Mouse (Mus musculus): ENCODE measurements at regions not wholly inside any gene's neighbourhood (a gene's known extent, or its start where the extent isn't known, plus 50 kb on each side); places are given as distances from the start of the nearest gene placed in this dataset.

- DNase-seq (ENCODE audit: low spot score), result no peak
Observed at GRCm38 (mm10) chr16:77459651-77460050, 142.2 kb downstream of the Gm11146 start.

GRCm38 (mm10) chr16:77444647-77445046 lies 157.2 kb downstream of the Gm11146 start:
- DNase-seq (ENCODE audit: low spot score), result no peak

- no peak for DNase-seq (ENCODE audit: low spot score)
Observed at GRCm38 (mm10) chr16:77444006-77444405, 157.9 kb downstream of the Gm11146 start.

DNA sequence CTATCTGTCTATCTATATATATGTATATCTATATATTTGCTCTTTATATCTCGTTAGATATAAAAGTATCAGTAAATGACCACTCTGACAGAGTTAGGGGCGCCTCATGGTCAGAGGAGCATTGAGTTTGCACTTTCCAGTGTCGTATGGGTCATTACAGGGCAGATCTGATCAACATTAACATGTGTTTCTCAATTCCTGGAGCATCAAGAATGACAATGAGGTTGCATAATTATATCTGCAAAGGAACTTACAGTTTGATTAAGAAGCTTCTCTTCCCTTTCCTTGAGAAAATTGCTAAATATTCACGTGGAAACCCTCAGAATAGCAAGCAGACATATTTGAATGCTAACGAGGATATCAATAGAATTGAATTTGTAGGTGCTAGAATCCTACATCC lies 158.6 kb downstream of the Gm11146 start:
- no peak for DNase-seq (ENCODE audit: low spot score)

- DNase-seq (ENCODE audit: low spot score), result no peak
Observed at GRCm38 (mm10) chr16:77442866-77443265, 159.0 kb downstream of the Gm11146 start.

DNA sequence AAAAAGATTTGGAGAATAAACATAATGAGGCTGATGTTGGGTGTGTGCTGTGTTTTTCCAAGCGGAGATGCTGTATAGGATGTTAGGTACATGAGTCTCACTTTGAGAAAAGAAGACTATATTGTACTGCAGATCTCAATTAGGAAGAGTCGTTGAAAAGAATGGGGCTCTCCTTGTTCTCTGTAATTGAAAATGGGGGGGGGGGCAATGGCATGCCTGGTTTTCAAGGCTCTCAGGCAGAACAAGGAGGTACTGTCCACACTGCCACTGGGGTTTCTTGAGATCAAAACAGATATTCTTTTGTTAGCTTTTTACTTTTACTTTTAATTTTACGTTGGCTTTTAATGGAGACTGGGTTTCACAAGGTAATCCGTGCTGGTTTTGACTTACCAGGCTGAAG lies 170.5 kb downstream of the Gm11146 start:
- DNase-seq (ENCODE audit: low spot score), result no peak

- no peak for DNase-seq (ENCODE audit: low spot score)
Observed at GRCm38 (mm10) chr16:77422385-77423363, 179.2 kb downstream of the Gm11146 start.

DNA sequence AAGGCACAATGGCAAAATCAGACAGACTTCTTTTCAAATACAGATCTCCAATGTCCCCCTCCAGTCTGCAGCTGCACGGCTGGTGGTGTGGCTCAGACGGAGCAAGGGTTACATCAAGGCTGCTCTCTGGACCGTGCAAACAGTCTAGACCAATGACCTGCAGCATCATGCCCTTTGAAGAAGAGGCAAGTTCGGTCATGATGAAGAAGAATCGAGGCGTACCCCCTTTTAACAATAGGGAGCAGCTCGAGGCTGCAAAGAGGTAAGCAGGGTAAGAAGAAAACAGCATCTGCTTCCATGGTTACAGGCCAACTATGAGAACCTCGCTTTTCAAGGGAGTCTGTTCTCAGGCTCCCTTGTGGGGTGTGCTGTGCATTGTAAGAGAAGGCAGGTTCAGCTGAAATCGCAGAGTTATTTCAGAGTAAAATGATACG lies 180.3 kb downstream of the Gm11146 start:
- DNase-seq (ENCODE audit: low spot score), result no peak

DNA sequence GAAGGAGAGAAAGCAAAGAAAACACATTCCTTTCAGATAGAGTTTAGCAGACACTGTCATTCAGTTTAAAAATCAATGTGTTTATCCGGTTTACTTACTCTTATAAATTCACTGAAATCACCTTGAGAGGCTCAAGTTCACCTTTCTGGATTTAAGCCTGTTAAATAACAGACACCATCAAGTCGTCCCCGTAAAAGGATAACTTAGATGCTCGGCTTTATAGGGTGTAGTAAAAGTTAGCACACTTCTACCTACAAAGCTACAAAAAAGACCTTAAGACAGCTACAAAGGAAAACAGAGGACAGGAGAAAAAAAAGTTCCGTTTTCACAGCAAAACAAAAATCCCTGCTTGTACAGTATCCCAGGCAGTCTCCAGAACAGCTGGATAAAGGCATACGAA lies 180.9 kb downstream of the Gm11146 start:
- no peak for DNase-seq (ENCODE audit: low spot score)

DNA sequence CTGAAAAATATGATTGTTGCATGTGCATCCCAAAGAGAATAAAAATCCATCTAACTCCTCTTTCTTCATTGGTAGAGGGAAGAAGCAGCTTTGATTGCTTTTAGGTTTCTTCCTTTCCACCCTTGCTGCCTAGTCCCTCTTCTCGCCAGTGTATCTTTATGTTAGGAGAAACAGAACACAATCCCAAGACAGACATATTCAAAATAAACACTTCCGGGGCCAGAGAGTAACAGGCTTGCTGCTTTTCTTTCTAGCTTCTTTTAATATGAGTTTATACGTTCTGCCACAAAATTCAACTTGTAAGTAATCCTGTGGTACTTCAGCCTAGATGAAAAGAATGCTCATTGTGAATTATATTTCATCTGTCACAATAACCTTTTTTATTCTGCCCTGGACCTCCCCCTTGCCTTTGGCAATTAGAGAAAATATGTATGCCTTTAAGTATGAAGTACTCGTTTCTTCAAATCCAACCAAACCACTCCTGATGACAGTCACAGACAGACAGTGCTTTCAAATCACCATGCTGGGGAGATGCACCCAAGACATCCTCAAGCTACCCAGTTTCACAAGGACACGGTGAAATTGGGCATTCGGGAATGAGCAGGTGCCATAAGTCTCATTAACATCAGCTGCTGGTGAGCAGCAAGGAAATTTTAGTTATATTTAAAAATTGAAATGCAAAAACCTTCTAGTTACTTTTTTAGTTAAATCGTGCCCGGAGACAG lies 181.6 kb downstream of the Gm11146 start:
- no peak for DNase-seq (ENCODE audit: low spot score)

GRCm38 (mm10) chr16:77419116-77419735 lies 182.7 kb downstream of the Gm11146 start:
- DNase-seq (ENCODE audit: low spot score), result no peak

GRCm38 (mm10) chr16:77418486-77418885 lies 183.4 kb downstream of the Gm11146 start:
- DNase-seq (ENCODE audit: low spot score), result no peak

- DNase-seq (ENCODE audit: low spot score), result no peak
Observed at GRCm38 (mm10) chr16:77417791-77418190, 184.1 kb downstream of the Gm11146 start.

GRCm38 (mm10) chr16:77414562-77414961 lies 187.3 kb downstream of the Gm11146 start:
- DNase-seq (ENCODE audit: low spot score), result no peak

DNA sequence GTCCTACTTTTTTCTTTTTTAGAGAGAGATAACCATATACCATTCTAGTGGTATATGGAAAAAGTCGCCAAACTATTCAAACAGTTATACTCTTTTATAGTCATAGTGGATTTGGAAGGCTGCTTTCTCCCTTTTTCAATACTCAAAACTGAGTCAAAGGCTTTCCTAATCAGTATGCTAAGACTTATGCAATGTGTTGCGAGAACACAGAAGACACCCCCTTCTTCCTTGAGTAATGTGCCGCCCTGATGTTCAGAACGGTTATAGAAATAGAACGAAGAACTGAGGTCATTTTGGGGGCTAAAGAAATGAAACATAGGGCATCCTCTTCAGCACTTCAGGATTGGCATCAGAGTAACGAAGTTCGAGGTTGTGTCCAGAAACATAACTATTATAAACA lies 192.7 kb downstream of the Gm11146 start:
- DNase-seq (ENCODE audit: low spot score), result no peak

DNA sequence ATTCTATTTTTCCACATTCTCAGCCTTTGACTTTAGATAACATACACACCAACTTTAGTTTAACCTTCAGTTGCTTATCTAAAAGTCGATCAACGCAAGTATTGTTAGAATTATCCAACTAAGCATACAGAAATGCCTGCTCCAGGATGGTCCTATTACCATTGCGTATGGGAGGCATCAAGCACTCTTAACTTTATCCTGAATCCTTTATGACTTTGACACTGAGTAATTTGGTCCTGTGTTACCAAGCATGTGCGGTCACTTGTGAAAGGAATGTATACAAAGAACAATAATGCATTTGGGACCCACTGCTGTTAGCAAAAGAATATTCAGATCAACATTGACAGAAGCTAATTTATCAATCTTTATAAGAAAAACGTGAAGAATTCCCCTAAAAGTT lies 194.9 kb downstream of the Gm11146 start:
- no peak for DNase-seq (ENCODE audit: low spot score)

DNA sequence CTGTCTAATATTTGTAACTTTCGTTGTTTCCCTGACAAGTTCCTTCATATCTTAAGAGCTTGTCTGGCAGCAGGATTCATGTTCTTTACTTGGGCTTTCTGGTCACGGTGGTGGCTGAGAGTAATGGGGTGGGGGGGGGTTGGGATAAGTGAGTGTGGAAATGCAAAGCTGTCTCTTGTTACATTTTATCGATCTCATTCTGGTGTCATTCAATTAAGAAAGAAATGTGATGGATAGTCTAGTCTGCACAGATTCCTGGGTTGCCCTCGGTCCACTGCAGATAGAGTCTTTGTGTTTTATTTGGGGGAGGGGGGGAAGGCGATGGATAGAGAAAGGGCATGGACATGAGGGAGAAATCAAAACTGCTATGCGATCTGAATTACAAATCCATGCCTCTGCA lies 196.0 kb downstream of the Gm11146 start:
- no peak for DNase-seq (ENCODE audit: low spot score)

DNA sequence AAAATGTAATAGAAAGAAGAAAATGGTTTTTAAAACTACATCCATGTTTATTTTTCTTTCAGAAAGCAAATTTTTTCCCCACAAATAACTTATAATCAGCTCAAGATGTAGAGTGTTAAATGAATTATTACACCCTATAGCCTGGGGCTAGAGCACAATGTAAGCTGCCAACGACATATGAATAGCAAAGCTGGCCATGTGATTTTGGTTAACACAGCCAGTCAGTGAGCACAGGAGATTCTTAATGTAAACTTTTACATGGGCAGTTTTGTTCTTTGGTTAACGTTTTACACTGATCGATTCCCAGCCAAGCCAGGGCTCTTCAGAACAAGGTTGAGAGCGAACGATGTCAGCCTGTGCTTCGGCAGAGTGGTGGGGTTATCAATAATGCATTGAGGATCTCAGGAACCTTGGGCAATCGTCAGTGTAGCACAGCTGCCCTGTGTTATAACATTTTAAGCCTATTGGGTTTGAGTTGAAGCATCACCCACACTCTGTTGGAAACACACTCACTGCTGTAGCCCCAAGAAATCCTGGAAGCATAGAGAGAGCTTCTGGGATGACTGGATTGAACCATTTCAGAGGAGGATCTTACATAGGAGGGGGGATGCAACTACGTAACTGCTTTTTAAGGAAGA lies 196.6 kb downstream of the Gm11146 start:
- no peak for DNase-seq (ENCODE audit: low spot score)

- no peak for DNase-seq (ENCODE audit: low spot score)
Observed at GRCm38 (mm10) chr16:77402711-77403280, 199.1 kb downstream of the Gm11146 start.

DNA sequence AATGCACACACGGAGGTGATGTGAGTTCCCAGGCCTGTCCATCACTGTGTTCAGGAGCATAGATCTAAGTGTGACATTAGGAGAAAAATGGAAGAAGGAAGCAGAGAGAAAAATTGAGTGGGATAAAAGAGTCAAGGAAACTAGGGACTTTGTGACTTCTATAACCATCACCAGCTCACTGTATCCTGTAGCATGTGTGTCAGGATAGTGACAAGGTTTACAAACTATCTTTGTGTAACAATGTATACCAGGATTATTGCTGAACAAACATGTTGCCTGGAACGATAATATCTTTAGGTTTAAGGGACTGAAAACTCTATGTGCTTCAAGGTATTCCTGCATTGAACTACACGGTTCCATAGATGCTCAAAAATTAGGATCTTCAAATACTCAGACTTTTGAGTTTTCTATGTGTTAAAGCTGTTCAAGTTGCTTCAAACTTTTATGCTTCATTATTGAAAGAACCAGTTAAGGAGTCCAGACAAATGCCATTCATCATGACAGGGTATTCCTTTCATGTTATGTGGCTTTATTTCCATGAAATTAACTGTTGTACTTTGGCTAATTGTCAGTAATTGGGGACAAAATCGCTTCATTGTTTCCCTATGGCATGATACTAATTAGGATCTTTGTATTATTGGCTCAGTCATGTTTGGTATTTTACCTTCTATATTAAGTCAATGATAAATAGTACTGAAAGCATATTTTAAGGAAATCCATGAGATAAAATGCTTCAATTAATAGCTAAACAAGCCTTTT lies 200.5 kb downstream of the Gm11146 start:
- no peak for DNase-seq (ENCODE audit: low spot score)

DNA sequence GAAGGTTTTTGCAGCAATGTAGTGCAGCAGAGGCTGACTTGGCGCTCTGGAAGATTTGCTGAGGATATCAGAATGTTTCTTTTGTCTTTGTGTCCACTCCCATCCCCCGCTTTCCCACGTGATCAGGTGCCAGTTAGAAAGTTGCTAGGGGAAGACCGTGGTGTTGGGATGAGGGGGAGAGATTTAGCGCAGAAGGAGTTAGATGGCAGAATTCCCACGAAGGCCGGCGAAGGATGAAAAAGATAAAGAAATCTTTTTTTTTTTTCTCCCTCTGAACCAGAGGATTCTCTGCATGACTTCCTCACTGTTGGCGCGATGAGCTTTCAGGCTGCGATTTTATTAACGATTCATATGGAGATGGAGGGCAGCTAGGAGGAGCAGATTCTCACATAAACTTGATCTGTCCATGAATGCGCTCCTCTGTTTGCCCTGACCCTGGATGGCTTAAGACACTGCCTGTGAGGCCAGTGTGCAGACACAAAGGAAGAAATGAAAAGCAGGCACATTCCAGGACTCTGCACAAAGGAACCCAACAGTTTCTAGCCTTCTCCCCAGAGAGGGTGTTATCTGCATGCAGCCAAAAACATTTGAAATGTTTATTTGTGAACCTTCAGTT lies 201.5 kb downstream of the Gm11146 start:
- DNase-seq (ENCODE audit: low spot score), result no peak

Measured in T-cell, adult 2 months (primary cell).